Mouse (Mus musculus): ENCODE measurements at regions not wholly inside any gene's neighbourhood (a gene's known extent, or its start where the extent isn't known, plus 50 kb on each side); places are given as distances from the start of the nearest gene placed in this dataset.

DNA sequence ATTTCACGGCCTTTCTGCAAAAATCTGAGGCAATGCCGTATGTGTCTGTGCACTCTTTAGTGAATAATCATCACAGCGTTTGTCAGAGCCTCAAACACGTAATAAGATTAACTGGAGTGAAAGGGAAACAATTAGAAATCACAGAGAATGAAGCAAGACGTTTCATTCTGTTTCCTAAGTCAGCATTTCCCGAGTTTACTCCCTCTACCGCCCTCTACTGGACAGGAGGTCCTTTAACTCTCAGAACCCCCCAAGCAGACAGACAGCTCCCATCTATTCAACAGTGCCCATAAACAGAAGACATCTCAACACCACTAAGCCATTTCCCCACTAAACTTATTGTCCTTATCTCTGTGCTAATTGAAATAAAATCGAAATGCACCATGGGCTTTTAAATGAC lies 167.5 kb upstream of the Rnd3 start:
- ATAC-seq (ENCODE audit: low FRiP score, low read depth) = no peak
- Histone ChIP-seq H3K4me3 (replicated peaks; ENCODE audit: low read length) (no peak overlapping the region), H3K27ac (replicated peaks; ENCODE audit: low read depth, low read length) (no peak overlapping the region), H3K36me3 (ENCODE audit: control insufficient read depth, insufficient read depth, low read length) (no peaks in the 10 kb centered on the region), H3K9ac (ENCODE audit: low read depth, low read length, severe bottlenecking) (no peak overlapping the region), H3K9me3 (ENCODE audit: control insufficient read depth, low read length) (no peaks in the 10 kb centered on the region), H3K27me3 (ENCODE audit: control insufficient read depth, insufficient read depth, low read length) (no peaks in the 10 kb centered on the region), H3K4me2 (replicated peaks; ENCODE audit: low read depth, low read length, severe bottlenecking) (no peak overlapping the region), H3K4me1 (ENCODE audit: control insufficient read depth, insufficient read depth, low read length) (peaks cover 3% of the 10 kb centered on the region; the same call in 1 of the 2 replicates)
- no peak for TF ChIP-seq POLR2A (IDR thresholded peaks at IDR 0.05; ENCODE audit: borderline replicate concordance, extremely low read depth, insufficient read depth, insufficient read length)
- 87% methylated on average over 8 of the region's 8 CpGs for WGBS
- no peak for DNase-seq (ENCODE audit: low spot score)

DNA sequence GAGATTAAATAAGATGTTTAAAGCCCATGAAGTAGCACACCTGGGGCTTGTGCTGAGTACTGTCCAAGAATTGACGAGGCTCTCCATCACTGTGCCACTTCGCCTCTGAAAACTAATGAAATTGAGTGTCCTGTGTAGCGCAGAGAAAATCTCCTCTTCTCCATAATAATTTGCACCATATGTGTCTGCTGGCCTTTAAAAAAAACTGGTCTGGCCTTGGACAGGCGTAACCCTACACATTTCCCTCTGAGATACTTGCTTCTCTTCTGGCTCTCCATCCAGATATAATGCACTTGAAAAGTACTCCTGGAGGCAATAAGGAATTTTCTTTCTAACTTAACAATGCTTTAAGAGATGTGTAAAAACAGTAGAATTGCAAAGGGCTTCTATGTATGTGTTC lies 164.5 kb upstream of the Rnd3 start:
- ATAC-seq (ENCODE audit: low FRiP score, low read depth) (peak; percentile 68), DNase-seq (ENCODE audit: low spot score) (peak; percentile 15)
- 19% methylated on average over 4 of the region's 4 CpGs for WGBS

DNA sequence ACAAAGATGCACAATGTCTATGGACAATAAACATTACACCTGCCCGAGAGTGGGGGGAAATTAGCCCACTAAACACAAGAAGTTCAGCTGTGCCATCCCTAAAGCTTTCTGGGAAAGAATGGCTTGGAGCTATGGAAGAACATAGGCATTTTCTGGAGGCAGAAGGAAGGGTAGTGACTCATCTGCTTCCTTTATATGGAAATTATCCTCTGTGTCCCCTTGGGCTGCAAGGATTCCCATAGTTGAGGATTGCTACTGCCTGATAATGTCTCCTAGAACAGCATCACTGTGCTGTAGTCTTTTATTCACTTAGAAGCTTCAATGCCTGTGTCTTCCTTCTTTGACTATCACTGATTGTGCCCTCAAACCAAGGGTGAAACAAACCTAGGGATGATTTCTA lies 157.3 kb upstream of the Rnd3 start:
- Histone ChIP-seq H3K4me1 (ENCODE audit: control insufficient read depth, insufficient read depth, low read length) (no peaks in the 10 kb centered on the region), H3K27ac (replicated peaks; ENCODE audit: low read depth, low read length) (no peak overlapping the region), H3K9ac (ENCODE audit: low read depth, low read length, severe bottlenecking) (no peak overlapping the region), H3K4me2 (replicated peaks; ENCODE audit: low read depth, low read length, severe bottlenecking) (no peak overlapping the region), H3K36me3 (ENCODE audit: control insufficient read depth, insufficient read depth, low read length) (no peaks in the 10 kb centered on the region), H3K27me3 (ENCODE audit: control insufficient read depth, insufficient read depth, low read length) (no peaks in the 10 kb centered on the region), H3K4me3 (replicated peaks; ENCODE audit: low read length) (no peak overlapping the region), H3K9me3 (ENCODE audit: control insufficient read depth, low read length) (no peaks in the 10 kb centered on the region)
- DNase-seq (ENCODE audit: low spot score) (no peak), ATAC-seq (ENCODE audit: low FRiP score, low read depth) (no peak)
- no peak for TF ChIP-seq POLR2A (IDR thresholded peaks at IDR 0.05; ENCODE audit: borderline replicate concordance, extremely low read depth, insufficient read depth, insufficient read length)
- WGBS = 80% methylated on average over 1 of the region's 1 CpGs

More for the DNA sequence above, 164.5 kb upstream of the Rnd3 start:
- Histone ChIP-seq H3K27me3 (ENCODE audit: control insufficient read depth, insufficient read depth, low read length) (no peaks in the 10 kb centered on the region), H3K36me3 (ENCODE audit: control insufficient read depth, insufficient read depth, low read length) (no peaks in the 10 kb centered on the region), H3K4me3 (replicated peaks; ENCODE audit: low read length) (no peak overlapping the region), H3K27ac (replicated peaks; ENCODE audit: low read depth, low read length) (no peak overlapping the region), H3K4me2 (replicated peaks; ENCODE audit: low read depth, low read length, severe bottlenecking) (no peak overlapping the region), H3K4me1 (ENCODE audit: control insufficient read depth, insufficient read depth, low read length) (peaks cover 3% of the 10 kb centered on the region; the same call in 1 of the 2 replicates), H3K9me3 (ENCODE audit: control insufficient read depth, low read length) (no peaks in the 10 kb centered on the region), H3K9ac (ENCODE audit: low read depth, low read length, severe bottlenecking) (no peak overlapping the region)
- TF ChIP-seq POLR2A (IDR thresholded peaks at IDR 0.05; ENCODE audit: borderline replicate concordance, extremely low read depth, insufficient read depth, insufficient read length) = no peak

DNA sequence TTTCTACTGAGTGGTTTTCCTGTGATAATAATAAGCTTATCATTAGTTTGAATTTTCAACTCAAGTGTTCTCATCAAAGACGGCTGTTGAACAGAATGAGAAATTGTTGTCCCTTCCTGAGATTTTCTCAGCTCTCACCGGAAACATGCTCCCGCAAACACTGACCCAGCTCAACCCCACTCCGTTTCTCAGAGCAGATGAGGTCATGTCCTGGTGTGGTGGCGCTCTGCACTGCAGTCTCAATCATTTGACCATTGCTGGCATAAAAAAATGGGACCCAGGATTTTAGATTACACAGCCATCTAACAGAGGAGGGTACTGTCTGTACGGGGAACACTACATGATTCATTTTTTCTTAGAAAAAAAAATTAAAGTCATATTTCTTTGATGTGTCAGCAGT lies 156.5 kb upstream of the Rnd3 start:
- H3K9ac ChIP-seq (ENCODE audit: low read depth, low read length, severe bottlenecking) = no peak overlapping the region
- H3K4me3 ChIP-seq (replicated peaks; ENCODE audit: low read length) = no peak overlapping the region
- H3K4me2 ChIP-seq (replicated peaks; ENCODE audit: low read depth, low read length, severe bottlenecking) = no peak overlapping the region
- 0 out of 2 replicates have a peak, but pooled peaks have one; percentile 37 for ATAC-seq (ENCODE audit: low FRiP score, low read depth)
- no peaks in the 10 kb centered on the region for H3K9me3 ChIP-seq (ENCODE audit: control insufficient read depth, low read length)
- TF ChIP-seq POLR2A (IDR thresholded peaks at IDR 0.05; ENCODE audit: borderline replicate concordance, extremely low read depth, insufficient read depth, insufficient read length) = no peak
- no peaks in the 10 kb centered on the region for H3K27me3 ChIP-seq (ENCODE audit: control insufficient read depth, insufficient read depth, low read length)
- no peaks in the 10 kb centered on the region for H3K36me3 ChIP-seq (ENCODE audit: control insufficient read depth, insufficient read depth, low read length)
- 57% methylated on average over 6 of the region's 6 CpGs for WGBS
- H3K27ac ChIP-seq (replicated peaks; ENCODE audit: low read depth, low read length) = no peak overlapping the region
- H3K4me1 ChIP-seq (ENCODE audit: control insufficient read depth, insufficient read depth, low read length) = no peaks in the 10 kb centered on the region
- no peak for DNase-seq (ENCODE audit: low spot score)

DNA sequence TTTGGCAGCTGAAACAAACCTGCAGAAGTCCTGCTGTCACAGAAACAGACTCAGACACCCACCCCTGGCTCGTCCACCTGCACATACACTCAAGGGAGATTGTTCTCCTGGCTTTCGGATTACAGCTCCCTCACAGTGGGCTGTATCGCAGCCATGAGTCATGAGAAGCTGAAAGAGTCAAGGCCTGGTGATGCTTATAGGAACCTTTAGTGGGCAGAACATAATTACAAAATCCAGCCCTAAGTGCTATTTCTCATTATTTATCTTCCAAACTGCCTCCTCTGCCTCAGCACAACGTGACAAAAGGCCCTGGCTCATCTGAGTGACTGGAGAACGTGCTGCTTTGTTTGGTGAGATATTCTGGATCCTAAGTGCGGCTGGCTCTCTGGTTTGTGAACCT lies 155.8 kb upstream of the Rnd3 start:
- Histone ChIP-seq H3K9ac (ENCODE audit: low read depth, low read length, severe bottlenecking) (no peak overlapping the region), H3K9me3 (ENCODE audit: control insufficient read depth, low read length) (no peaks in the 10 kb centered on the region), H3K4me1 (ENCODE audit: control insufficient read depth, insufficient read depth, low read length) (no peaks in the 10 kb centered on the region), H3K4me2 (replicated peaks; ENCODE audit: low read depth, low read length, severe bottlenecking) (no peak overlapping the region), H3K36me3 (ENCODE audit: control insufficient read depth, insufficient read depth, low read length) (no peaks in the 10 kb centered on the region), H3K27me3 (ENCODE audit: control insufficient read depth, insufficient read depth, low read length) (no peaks in the 10 kb centered on the region), H3K4me3 (replicated peaks; ENCODE audit: low read length) (no peak overlapping the region), H3K27ac (replicated peaks; ENCODE audit: low read depth, low read length) (no peak overlapping the region)
- ATAC-seq (ENCODE audit: low FRiP score, low read depth) (no peak), DNase-seq (ENCODE audit: low spot score) (no peak)
- TF ChIP-seq POLR2A (IDR thresholded peaks at IDR 0.05; ENCODE audit: borderline replicate concordance, extremely low read depth, insufficient read depth, insufficient read length) = no peak
- WGBS = 71% methylated on average over 6 of the region's 6 CpGs

All from limb, embryonic 14.5 days (tissue).